Mouse (Mus musculus) cerebellum, adult 18-20 months (tissue): ENCODE data around the gene Capzb.

Experiments
- DNase-seq, 2 experiments: peaks; one replicate each; pipeline ENCODE4 v3.0.0; 2021

Capzb gene

DNA sequence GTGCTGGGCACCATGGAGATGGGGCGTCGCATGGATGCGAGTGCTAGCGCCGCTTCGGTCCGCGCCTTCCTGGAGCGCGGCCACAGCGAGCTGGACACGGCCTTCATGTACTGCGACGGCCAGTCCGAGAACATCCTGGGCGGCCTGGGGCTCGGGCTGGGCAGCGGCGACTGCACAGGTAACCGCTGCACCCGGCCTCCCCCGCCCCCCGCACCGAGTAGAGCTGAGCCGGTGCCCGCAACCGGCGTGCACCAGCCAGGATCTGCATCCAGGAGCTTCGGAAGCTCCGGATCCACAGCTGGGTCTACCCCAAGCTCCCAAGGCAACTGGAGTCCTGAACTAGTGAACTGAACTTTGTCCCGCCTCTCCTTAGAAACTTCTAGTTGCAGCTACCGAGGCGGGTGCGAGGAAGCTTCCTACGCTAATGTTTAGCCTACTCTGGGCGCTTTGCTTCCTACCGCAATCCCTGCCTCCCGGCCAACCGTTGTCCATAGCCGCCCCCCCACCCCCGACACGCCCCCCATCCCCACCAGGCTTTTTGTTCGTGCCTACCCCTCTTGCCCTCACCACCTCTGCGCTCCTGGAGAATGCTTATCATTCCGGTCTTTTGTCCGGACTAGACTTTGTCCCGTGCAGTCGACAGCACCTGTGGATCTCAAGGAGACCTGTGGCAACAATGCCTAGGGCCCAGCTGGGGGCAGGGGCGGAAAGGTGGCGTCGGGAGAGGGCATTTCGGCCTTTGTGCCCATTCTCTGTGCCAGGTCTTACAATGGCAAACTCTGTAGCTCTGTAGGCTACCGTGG is 118.4 kb downstream of the Capzb start:
- no peak for DNase-seq

- DNase-seq: no peak
These were observed 119.0 kb downstream of the Capzb start for GRCm38 (mm10) chr4:139311707-139312106.

DNA sequence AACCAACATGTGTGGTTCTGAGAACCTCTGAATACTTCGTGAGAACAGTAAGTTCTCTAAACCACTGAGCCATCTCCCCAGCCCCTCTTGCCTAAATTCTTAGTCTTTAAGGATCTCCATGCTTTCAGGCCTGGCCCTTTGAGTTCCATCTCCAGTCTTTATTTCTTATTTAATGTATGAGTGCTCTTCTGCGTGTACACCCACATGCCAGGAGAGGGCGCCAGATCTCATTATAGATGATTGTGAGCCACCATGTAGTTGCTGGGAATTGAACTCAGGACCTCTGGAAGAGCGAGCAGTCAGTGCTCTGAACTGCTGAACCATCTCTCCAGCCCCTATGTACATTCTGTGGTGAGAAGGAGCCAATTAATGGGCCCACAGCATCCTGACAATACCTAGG is 119.9 kb downstream of the Capzb start:
- DNase-seq: peak; percentile 31 to 48

DNA sequence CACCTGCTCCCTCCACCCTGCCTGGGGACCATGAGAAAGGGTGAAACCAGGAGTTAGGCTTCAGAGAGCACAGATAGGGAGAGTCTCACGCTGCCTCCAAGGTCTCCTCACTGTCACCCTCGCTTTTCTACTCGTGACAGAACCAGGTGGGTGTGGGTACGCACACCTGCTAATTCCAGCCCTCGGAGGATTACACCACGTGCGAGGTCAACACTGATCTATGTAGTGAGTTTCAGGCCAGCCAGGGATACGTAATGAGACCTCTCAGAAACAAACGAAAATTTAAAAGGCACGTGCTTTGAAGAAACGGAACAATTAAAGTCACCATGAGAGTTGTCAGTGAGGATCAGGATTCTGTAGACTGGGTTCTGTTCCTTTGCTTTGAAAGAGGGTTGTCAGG is 125.8 kb downstream of the Capzb start:
- DNase-seq: no peak

- DNase-seq: no peak
These were observed 127.0 kb downstream of the Capzb start for GRCm38 (mm10) chr4:139319740-139320139.

- DNase-seq: peak; percentile 35 to 48
These were observed 137.9 kb downstream of the Capzb start for GRCm38 (mm10) chr4:139330605-139331004.

GRCm38 (mm10) chr4:139334631-139335295 is 142.1 kb downstream of the Capzb start:
- DNase-seq: no peak

DNA sequence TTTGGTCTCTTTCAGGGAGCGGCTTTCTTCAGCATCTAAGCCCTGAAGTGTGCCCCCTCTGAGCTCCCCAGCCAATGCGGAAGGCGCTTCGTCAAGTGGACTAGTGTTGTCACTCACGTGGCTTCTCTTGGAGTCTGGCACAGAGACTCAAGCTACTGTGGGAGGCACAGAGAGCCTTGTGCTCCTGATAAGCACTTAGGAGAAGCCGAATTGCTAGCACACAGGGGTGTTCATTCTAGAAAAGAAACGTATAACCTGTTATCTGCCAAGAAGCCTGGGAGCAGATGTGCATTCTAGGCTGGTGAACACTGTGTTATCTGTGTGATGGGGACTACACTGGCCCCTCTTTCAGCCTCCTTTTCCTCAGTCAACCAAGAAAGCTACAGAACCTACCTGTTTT is 142.8 kb downstream of the Capzb start:
- DNase-seq: no peak

DNA sequence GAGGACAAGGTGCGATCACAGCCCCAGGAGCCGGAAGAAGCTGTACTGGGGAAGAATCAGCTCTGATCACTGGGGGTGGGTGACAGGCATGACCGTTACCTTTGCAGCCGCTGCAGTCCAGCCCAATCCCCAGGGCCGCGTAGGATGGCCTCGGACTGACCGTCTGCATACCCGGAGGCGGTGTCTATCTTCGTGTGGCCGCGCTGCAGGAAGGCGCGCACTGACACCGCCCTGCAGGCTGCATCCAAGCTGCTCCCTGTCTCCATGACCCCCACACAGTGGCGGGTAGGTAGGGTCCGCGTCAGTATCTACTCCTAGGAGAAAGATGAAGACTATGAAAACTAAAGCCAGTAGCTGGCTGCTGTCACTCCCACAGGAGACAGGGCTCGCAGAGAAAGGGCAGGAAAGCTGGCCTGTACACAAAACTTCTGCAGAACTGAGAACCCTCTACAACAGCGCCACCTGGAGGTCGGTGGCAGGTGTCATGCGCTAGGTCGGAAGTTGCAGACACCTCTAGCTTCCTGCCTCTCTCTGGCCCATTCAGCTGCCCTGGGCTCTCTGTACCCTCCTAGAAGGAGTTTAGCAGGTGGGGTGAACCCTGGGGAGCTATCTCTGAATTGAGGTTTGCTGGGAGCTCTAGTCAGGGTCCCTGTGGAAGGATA is 144.3 kb downstream of the Capzb start:
- DNase-seq: peak; percentile 67 to 78

- no peak for DNase-seq
These were observed 145.4 kb downstream of the Capzb start for GRCm38 (mm10) chr4:139338145-139338544.

- no peak for DNase-seq
These were observed 148.1 kb downstream of the Capzb start for GRCm38 (mm10) chr4:139340835-139341234.
